Mouse (Mus musculus) cerebellum, postnatal 36 days (tissue): ENCODE results near the gene Uqcrq.
"Not testable (repeated sequence)": the region's sequence is repeated elsewhere in the genome, so short reads cannot be mapped to it uniquely, and the experiment has no call there.

Source experiments
- DNase-seq, 2 experiments: peaks; one replicate each; pipeline ENCODE4 v3.0.0; 2021 to 2022; ENCODE audit warnings: mixed read lengths in 2 of 2

Gene Uqcrq

GRCm38 (mm10) chr11:53451361-53451760 is 20.7 kb upstream of the Uqcrq start:
- no peak for DNase-seq

- DNase-seq, result no peak
Measured at GRCm38 (mm10) chr11:53450070-53450705, 19.6 kb upstream of the Uqcrq start.

DNA sequence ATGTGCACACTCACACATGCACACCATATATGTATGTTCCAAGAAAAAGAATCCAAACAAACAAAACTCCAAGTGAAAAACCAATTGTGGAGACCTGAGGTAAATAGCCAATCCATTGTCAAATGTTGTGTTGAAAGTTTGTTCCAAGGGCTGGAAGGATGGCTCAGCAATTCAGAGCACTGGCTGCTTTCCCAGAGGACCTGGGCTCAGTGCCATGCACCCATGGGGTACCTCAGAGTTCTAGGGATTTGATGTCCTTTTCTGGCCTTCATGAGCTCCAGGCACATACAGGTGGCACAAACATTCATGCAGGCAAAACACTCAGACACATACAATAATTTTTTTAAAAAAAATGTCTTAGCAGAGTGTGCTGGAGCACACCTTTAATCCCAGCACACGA is 17.9 kb upstream of the Uqcrq start:
- DNase-seq, result peak; percentile 96 to 99

GRCm38 (mm10) chr11:53447996-53448395 is 17.4 kb upstream of the Uqcrq start:
- no peak for DNase-seq

DNA sequence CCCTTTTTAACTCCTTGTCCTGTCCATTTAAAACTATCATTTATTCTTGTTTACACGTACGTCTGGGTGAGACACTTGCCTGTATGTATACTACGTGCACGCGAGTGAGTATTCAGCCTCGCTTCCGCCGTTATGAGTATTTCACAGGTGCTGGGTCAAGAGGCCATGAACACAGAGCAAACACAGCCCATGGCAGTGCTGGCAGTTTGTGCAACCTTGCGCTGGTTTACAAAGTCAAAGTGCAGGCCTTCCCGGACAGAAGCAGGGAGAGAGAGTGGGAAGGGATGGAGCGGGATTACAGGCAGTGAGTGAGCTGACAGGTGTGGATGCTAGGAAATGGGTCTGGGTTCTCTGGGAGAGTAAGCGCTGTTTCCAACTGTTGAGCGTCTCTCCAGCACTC is 15.6 kb upstream of the Uqcrq start:
- DNase-seq, result no peak

GRCm38 (mm10) chr11:53445562-53445961 is 14.9 kb upstream of the Uqcrq start:
- no peak for DNase-seq

- DNase-seq, result peak; percentile 48 to 53
Measured at GRCm38 (mm10) chr11:53443861-53444260, 13.2 kb upstream of the Uqcrq start.

DNA sequence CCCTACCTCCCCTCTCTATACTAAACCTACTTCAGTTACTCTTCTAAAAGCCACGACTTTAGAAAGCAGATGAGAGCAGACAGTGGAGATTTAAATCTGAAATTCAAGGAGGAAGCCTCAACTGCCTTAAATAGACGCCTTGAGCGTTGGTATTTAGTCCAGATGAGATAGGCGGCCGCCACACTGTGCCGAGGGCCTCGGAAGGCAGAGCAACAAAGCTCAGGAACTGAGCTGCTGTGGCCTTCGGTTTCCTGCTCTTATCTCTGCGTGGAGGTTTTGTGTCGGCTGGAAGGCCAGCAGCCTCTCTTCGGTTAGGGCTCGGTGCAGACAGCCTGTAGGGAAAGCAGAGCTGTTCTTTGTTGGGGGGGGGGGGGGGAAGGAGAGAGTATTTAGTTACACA is 11.3 kb upstream of the Uqcrq start:
- DNase-seq, result no peak

GRCm38 (mm10) chr11:53436338-53436737 is 5.7 kb upstream of the Uqcrq start:
- no peak for DNase-seq

GRCm38 (mm10) chr11:53435504-53435903 is 4.9 kb upstream of the Uqcrq start:
- DNase-seq, result no peak

- no peak for DNase-seq
Measured at GRCm38 (mm10) chr11:53433057-53433456, 2.4 kb upstream of the Uqcrq start.

GRCm38 (mm10) chr11:53431347-53432056 is 871 bp upstream of the Uqcrq start:
- DNase-seq, result no peak

GRCm38 (mm10) chr11:53430300-53430669 is 346 bp downstream of the Uqcrq start:
- no peak for DNase-seq

- DNase-seq, result no peak
Measured at GRCm38 (mm10) chr11:53429182-53429581, 1.4 kb downstream of the Uqcrq start.

DNA sequence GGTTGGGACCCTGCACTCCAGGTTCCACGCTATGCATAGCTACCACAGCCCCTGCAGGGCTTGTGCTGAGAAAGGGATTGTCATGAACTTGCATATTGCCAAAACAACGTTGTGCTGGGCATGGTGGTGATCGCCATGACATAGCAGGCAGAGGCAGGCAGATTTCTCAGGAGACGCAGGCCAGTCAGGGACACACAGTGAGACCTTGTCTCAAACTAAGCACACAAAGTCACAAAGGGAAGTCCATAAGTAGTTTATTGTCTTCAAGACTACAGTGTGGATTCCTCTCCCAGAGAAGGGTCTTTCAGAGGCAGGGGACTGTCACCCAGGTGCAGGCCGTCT is 1.9 kb downstream of the Uqcrq start:
- no peak for DNase-seq

GRCm38 (mm10) chr11:53427993-53428715 is 2.5 kb downstream of the Uqcrq start:
- no peak for DNase-seq

DNA sequence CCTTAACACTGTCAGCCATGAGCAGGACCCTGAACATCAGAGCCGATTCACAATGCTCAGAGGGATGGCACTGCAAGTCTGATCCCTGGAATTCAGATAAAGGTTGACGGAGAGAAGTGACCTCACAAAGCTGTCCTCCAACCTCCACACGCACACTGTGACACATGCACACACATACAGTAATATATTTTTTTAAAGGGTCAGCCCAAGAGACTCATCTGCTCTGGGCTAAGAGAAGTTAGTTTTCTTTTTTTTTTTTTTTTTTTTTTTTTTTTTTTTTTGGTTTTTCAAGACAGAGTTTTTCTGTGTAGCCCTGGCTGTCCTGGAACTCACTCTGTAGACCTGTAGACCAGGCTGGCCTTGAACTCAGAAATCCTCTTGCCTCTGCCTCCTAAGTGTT is 3.7 kb downstream of the Uqcrq start:
- not testable (repeated sequence) for DNase-seq

- peak; percentile 24 to 25 for DNase-seq
Measured at GRCm38 (mm10) chr11:53425711-53426255, 4.8 kb downstream of the Uqcrq start.

DNA sequence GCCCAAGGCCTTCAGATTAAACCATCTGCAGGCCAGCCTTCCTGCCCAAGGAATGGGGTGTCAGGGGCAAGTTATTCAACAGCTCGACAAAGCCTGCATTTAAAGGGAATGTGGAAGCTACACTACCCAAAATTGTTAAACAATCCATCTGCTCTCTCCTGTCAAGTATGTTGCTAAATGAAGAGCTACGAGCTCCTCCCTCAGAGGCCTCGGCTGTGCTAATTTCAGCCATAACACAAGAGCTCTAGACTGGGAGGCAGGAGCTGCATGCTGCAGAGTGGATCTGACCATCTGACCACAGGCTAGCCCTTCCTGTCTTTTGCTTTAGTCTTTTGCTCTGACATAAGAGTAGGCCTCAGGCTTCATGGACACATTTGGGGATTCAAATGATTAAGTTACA is 5.4 kb downstream of the Uqcrq start:
- no peak for DNase-seq

DNA sequence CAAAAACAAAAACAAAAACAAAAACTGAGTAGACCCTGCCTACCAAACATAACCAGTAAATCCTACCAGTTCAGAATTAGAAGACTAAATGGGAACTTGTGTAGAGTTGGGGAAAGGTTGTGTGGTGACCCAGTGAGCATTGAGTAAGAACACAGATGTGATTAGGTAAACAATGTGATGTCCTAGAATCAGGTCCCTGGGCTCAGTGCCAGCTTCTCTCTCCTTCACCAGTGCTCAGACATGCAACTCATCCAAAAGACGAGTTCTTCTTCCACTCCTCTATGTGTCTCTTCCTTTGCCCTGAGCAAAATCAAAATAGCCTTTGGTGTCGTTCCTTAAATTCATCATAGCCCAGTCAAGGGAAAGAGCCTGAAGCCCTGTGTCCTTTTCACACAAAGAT is 5.8 kb downstream of the Uqcrq start:
- peak in 1 of 2 experiments; percentile 31 for DNase-seq

GRCm38 (mm10) chr11:53423036-53423435 is 7.6 kb downstream of the Uqcrq start, which contains the start of gene Leap2:
TSS of gene Leap2 (minus strand) at chr11:53423170.
- no peak for DNase-seq

DNA sequence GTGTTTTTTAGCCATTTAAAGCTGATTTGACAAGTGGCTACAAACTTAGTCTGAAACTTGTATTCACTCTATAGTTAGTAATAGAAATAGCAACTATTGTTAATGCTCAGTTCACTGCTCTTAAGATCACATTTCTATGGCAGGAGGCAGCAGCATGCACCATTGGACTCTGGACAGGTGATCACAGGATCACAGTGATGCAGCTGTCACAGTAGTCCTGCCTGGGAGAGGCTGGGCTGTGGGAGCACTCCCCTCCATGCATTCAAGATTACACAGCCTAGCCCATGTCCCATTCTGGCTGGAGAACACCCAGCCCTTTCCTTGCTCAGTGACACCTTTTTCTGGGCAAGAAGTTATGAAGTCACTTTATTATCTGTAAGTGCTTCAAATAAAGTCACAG is 12.6 kb downstream of the Uqcrq start:
- no peak for DNase-seq

GRCm38 (mm10) chr11:53413871-53414270 is 16.8 kb downstream of the Uqcrq start:
- no peak for DNase-seq

DNA sequence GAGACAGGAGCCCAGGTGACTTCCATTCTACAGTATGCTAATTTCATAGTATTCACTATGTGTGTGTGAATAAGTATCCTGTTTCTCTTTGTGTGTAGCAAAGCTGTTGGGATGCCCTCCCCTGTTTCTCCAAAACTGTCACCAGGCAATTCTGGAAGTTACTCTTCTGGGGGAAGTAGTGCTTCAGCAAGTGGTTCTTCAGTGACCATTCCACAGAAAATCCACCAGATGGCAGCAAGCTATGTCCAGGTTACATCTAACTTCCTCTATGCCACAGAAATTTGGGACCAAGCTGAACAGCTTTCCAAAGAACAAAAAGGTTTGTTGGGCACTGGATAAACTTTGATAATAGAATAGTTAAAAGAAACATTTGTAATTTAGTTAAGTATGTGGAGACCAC is 18.9 kb downstream of the Uqcrq start:
- no peak for DNase-seq
